In the genomic region with DNA sequence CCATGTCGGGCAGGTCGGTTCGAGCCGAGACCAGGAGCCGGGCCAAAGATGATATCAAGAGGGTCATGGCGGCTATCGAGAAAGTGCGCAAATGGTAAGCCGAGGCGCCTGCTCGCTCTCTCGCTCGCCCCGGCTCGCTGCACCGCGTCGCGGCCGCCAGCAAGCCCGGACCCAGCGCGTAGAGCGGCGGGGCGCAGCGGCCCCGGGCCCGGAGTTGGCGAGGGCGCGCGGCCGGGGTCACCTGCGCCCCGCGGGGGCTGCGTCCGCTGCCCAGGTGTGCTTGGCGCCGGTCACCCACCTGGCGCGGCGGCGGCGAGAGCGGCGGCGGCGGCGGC, we compare ENCODE assay signal across 8 mouse cellular contexts. TPM values are rescaled to one million over a fixed set of nuclear protein-coding genes. Genes with fewer than 3 reads are reported as not detected.
DNase-seq lines count a peak whose midpoint lies in the region; ATAC-seq and TF ChIP-seq lines count a peak whose summit lies in the region.

No protein-coding gene starts in this region.

- H3K9me3 ChIP-seq in embryonic facial prominence, embryonic 12.5 days: no peaks in the 10 kb centered on the region
- H3K9me3 ChIP-seq in intestine, embryonic 16.5 days (ENCODE audit: control insufficient read depth, low read length): no peaks in the 10 kb centered on the region
- H3K9me3 ChIP-seq in neural tube, embryonic 12.5 days: no peaks in the 10 kb centered on the region

- H3K4me2 ChIP-seq in embryonic facial prominence, embryonic 12.5 days (replicated peaks): peak overlapping the region; percentile 84
- peak overlapping the region; percentile 79 for H3K4me2 ChIP-seq in intestine, embryonic 16.5 days (ENCODE audit: low read depth, low read length)
- peak overlapping the region; percentile 91 for H3K4me2 ChIP-seq in neural tube, embryonic 12.5 days (replicated peaks)

- H3K4me1 ChIP-seq in embryonic facial prominence, embryonic 12.5 days: peaks cover 24% of the 10 kb centered on the region
- peaks cover 17% of the 10 kb centered on the region for H3K4me1 ChIP-seq in intestine, embryonic 16.5 days (ENCODE audit: control insufficient read depth, insufficient read depth, low read length)
- H3K4me1 ChIP-seq in neural tube, embryonic 12.5 days: peaks cover 31% of the 10 kb centered on the region

- DNase-seq in layer of hippocampus, adult 2 months (ENCODE audit: low spot score in 2 of 2): no peak
- DNase-seq in layer of hippocampus, adult 8-10 months (ENCODE audit: low spot score in 2 of 2): no peak
- DNase-seq in thymus, postnatal 4 days: no peak
- no peak for DNase-seq in embryo, embryonic 10.5 days (ENCODE audit: low spot score)
- no peak for DNase-seq in Muller cell, postnatal 12 days (ENCODE audit: inconsistent ontology term)

- H3K27ac ChIP-seq in layer of hippocampus, adult 2 months: peak overlapping the region; percentile 98
- peak overlapping the region; percentile 99 for H3K27ac ChIP-seq in embryonic facial prominence, embryonic 12.5 days
- peak overlapping the region; percentile 97 for H3K27ac ChIP-seq in intestine, embryonic 16.5 days (ENCODE audit: low read length)
- peak overlapping the region; percentile 99 for H3K27ac ChIP-seq in neural tube, embryonic 12.5 days

- TF ChIP-seq CTCF in layer of hippocampus, adult 2 months (conservative IDR thresholded peaks at IDR 0.05): no peak

- ATAC-seq in embryonic facial prominence, embryonic 12.5 days (ENCODE audit: insufficient number of reproducible peaks, insufficient read depth, low FRiP score, low TSS enrichment): no peak; the same call in 1 of the 2 replicates
- peak; percentile 31 for ATAC-seq in intestine, embryonic 16.5 days
- peak; percentile 3; the same call in 1 of the 2 replicates for ATAC-seq in neural tube, embryonic 12.5 days (ENCODE audit: low FRiP score, low read depth)

- WGBS in embryonic facial prominence, embryonic 12.5 days: under 1% methylated on average over 44 of the region's 51 CpGs
- WGBS in intestine, embryonic 16.5 days: under 1% methylated on average over 46 of the region's 51 CpGs
- under 1% methylated on average over 50 of the region's 51 CpGs for WGBS in neural tube, embryonic 12.5 days

- H3K27me3 ChIP-seq in embryonic facial prominence, embryonic 12.5 days: no peaks in the 10 kb centered on the region
- H3K27me3 ChIP-seq in intestine, embryonic 16.5 days (replicated peaks; ENCODE audit: control insufficient read depth, insufficient read depth, low read length): no peaks in the 10 kb centered on the region
- no peaks in the 10 kb centered on the region for H3K27me3 ChIP-seq in neural tube, embryonic 12.5 days (replicated peaks)

- peak overlapping the region; percentile 92 for H3K4me3 ChIP-seq in layer of hippocampus, adult 2 months
- peak overlapping the region; percentile 85 for H3K4me3 ChIP-seq in embryonic facial prominence, embryonic 12.5 days
- peak overlapping the region; percentile 89 for H3K4me3 ChIP-seq in intestine, embryonic 16.5 days (ENCODE audit: low read length)
- H3K4me3 ChIP-seq in neural tube, embryonic 12.5 days: peak overlapping the region; percentile 96

- peak overlapping the region; percentile 94 for H3K9ac ChIP-seq in embryonic facial prominence, embryonic 12.5 days
- H3K9ac ChIP-seq in intestine, embryonic 16.5 days (ENCODE audit: low read depth, low read length): peak overlapping the region; percentile 96
- H3K9ac ChIP-seq in neural tube, embryonic 12.5 days: peak overlapping the region; percentile 99

- peaks cover 2% of the 10 kb centered on the region; the same call in 1 of the 2 replicates for H3K36me3 ChIP-seq in embryonic facial prominence, embryonic 12.5 days
- H3K36me3 ChIP-seq in intestine, embryonic 16.5 days (ENCODE audit: control insufficient read depth, insufficient read depth, low read length): no peaks in the 10 kb centered on the region
- peaks cover 4% of the 10 kb centered on the region; the same call in 1 of the 2 replicates for H3K36me3 ChIP-seq in neural tube, embryonic 12.5 days

RNA-seq across cellular contexts. Expression of a gene that starts 1.0 kb away (rescaled TPM):
- 10 to 100 TPM; 67.4 to 70.2 TPM for total RNA-seq in layer of hippocampus, adult 2 months (2021)
- 10 to 100 TPM; 58.5 to 66.1 (median 62.9) TPM for total RNA-seq in layer of hippocampus, adult 8-10 months (2022)
- 41.8 and 44.7 TPM in 2 replicates for polyA plus RNA-seq in embryonic facial prominence, embryonic 12.5 days (2016; fragmentation: Nextera tagmentation; extraction: Ambion mirVana)
- 12.8 and 13.0 TPM in 2 replicates for polyA plus RNA-seq in intestine, embryonic 16.5 days (2015; fragmentation: Nextera tagmentation; extraction: Ambion mirVana)
- 66.7 and 70.9 TPM in 2 replicates for polyA plus RNA-seq in neural tube, embryonic 12.5 days (2016; fragmentation: Nextera tagmentation; extraction: Ambion mirVana)

RNA-seq across cellular contexts. Expression of a gene that starts 50.0 kb away (rescaled TPM):
- 10 to 100 TPM; 17.7 to 18.3 TPM for total RNA-seq in layer of hippocampus, adult 2 months (2021)
- total RNA-seq in layer of hippocampus, adult 8-10 months (2022): 10 to 100 TPM; 17.7 to 23.0 (median 21.0) TPM
- 15.8 and 17.4 TPM in 2 replicates for polyA plus RNA-seq in embryonic facial prominence, embryonic 12.5 days (2016; fragmentation: Nextera tagmentation; extraction: Ambion mirVana)
- polyA plus RNA-seq in intestine, embryonic 16.5 days (2015; fragmentation: Nextera tagmentation; extraction: Ambion mirVana): 16.6 and 21.0 TPM in 2 replicates
- 21.7 and 23.3 TPM in 2 replicates for polyA plus RNA-seq in neural tube, embryonic 12.5 days (2016; fragmentation: Nextera tagmentation; extraction: Ambion mirVana)
